Mouse (Mus musculus): Measurements from ENCODE around the gene Slc25a3. TPM values are rescaled to one million over a fixed set of nuclear protein-coding genes. Genes with fewer than 3 reads are reported as not detected.

Slc25a3 gene
- polyA plus RNA-seq, 1 experiment: 257 TPM

DNA sequence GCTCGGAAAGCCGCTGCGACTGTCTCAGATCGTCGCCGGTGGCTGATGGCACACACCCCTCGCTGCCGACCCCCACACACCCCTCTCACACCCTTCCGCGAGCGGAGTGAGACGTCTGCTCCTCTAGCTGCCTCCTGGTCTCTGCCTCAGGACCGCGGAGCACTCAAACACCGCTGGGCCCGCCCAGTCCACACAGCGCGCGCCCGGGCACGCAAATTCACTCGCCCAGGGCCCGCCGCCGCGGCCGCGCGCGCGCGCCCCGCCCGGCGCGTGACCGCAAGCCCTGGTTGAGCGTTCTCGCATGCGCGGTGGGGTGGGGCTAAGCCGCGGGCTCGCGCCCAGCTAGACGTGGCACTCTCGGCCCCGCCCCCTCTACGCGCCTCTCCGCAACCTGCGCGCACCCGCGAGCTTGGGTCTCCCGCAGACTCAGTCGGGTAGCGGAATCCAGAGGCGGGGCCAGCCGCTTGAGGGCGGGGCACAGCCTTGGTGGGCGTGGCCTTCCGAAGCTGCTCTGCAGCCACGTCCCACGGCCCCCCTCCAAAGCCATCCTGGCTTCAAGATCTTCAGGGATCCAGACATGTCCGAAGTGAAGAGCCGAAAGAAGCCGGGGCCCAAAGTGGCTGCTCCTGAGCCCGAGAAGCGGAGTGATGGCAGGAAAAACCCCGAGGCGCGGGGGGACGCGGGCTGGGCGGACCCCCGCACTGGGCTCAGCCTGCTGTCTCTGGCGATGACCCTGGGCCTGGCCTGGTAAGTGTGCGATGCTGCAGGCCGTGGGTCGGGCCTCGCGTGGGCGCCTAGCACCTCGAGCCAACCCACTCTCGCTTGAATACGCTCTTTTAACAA is 41.1 kb downstream of the Slc25a3 start, which contains the start of the genes Apaf1 and Ikbip:
Gene Apaf1, minus strand, starts transcription at position 221 of the 843 bp plus-strand sequence.
Gene Ikbip, plus strand, starts transcription at position 391 of the 843 bp plus-strand sequence.
- Histone ChIP-seq H3K4me1 (replicated peaks; ENCODE audit: control insufficient read depth, insufficient read depth, low read length) (peaks cover 3% of the 10 kb centered on the region; the same call in 1 of the 2 replicates), H3K4me3 (ENCODE audit: control insufficient read depth, insufficient read depth, low read length) (peak within 1 kb of the TSS; percentile 87), H3K27me3 (ENCODE audit: control insufficient read depth, insufficient read depth, low read length) (no peaks in the 10 kb centered on the region), H3K36me3 (ENCODE audit: control insufficient read depth, insufficient read depth, low read length) (peaks cover 5% of the 10 kb centered on the region), H3K27ac (ENCODE audit: control insufficient read depth, insufficient read depth, low read length) (peak within 1 kb of the TSS; percentile 18; the same call in 1 of the 2 replicates)
- under 1% methylated on average over 87 of the region's 87 CpGs for WGBS
- peak; percentile 54; the same call in 1 of the 2 replicates for TF ChIP-seq POLR2A (IDR thresholded peaks at IDR 0.05; ENCODE audit: control insufficient read depth, extremely low read depth, insufficient read depth, low read length, poor library complexity)
- TF ChIP-seq CTCF (IDR thresholded peaks at IDR 0.05; ENCODE audit: borderline replicate concordance, control insufficient read depth, extremely low read depth, insufficient read depth, low read length, poor library complexity): peak; percentile 63; the same call in 1 of the 2 replicates
- peak; percentile 100 for DNase-seq

DNA sequence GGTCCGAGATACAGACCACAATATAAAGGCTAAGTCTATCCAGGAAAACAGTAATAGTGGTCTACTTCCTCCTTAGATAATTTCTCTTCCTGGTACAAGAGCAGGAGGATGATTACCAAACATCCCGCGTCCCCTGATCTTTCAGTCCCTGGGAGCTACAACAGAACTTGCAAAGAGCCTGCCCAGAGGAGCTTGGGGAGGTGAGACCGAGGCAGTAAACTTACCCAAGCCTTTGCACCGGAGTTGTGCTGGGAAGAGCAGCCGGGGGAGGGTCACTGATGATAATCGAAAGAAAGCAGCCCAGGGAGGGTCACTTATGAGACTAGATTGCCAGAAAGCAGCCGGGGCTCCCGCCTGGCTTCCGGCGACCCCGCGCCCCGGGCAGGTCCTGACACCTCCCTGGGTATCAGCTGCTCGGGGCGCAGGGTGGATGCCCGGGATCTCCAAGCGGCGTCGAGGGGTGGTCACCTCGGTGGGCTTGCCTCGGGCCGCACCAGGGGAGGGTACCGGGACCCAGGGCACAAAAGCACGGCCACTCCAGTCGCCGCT is 41.8 kb downstream of the Slc25a3 start:
- H3K27ac ChIP-seq (ENCODE audit: control insufficient read depth, insufficient read depth, low read length): peak overlapping the region; percentile 18; the same call in 1 of the 2 replicates
- no peak for TF ChIP-seq POLR2A (IDR thresholded peaks at IDR 0.05; ENCODE audit: control insufficient read depth, extremely low read depth, insufficient read depth, low read length, poor library complexity)
- peaks cover 12% of the 10 kb centered on the region for H3K36me3 ChIP-seq (ENCODE audit: control insufficient read depth, insufficient read depth, low read length)
- no peaks in the 10 kb centered on the region for H3K27me3 ChIP-seq (ENCODE audit: control insufficient read depth, insufficient read depth, low read length)
- H3K4me3 ChIP-seq (ENCODE audit: control insufficient read depth, insufficient read depth, low read length): peak overlapping the region; percentile 87
- WGBS: under 1% methylated on average over 27 of the region's 27 CpGs
- H3K4me1 ChIP-seq (replicated peaks; ENCODE audit: control insufficient read depth, insufficient read depth, low read length): peaks cover 3% of the 10 kb centered on the region; the same call in 1 of the 2 replicates
- no peak for DNase-seq

DNA sequence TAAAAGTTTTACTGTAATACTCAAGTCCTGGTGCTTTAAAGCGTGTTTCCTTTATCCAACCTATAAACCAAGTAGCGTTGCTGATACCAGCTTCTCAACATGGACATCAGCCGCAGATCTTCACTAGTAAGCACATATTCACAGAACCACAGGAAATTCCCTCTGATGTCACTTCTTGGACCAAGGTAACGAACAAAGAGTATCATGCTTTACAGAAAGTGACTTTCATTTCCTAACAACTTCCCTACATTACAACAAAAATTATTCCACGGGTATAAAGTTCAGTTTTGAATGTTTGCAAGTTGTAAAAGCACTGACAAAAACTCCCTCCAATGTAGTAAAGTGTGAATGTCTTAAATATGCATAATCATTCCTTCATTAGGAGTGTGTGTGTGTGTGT is 43.3 kb downstream of the Slc25a3 start:
- H3K27ac ChIP-seq (ENCODE audit: control insufficient read depth, insufficient read depth, low read length): no peak overlapping the region
- peaks cover 3% of the 10 kb centered on the region; the same call in 1 of the 2 replicates for H3K4me1 ChIP-seq (replicated peaks; ENCODE audit: control insufficient read depth, insufficient read depth, low read length)
- no peak overlapping the region for H3K4me3 ChIP-seq (ENCODE audit: control insufficient read depth, insufficient read depth, low read length)
- H3K36me3 ChIP-seq (ENCODE audit: control insufficient read depth, insufficient read depth, low read length): peaks cover 12% of the 10 kb centered on the region
- no peak for DNase-seq
- no peak for TF ChIP-seq CTCF (IDR thresholded peaks at IDR 0.05; ENCODE audit: borderline replicate concordance, control insufficient read depth, extremely low read depth, insufficient read depth, low read length, poor library complexity)
- TF ChIP-seq POLR2A (IDR thresholded peaks at IDR 0.05; ENCODE audit: control insufficient read depth, extremely low read depth, insufficient read depth, low read length, poor library complexity): no peak
- 43% methylated on average over 5 of the region's 5 CpGs for WGBS
- no peaks in the 10 kb centered on the region for H3K27me3 ChIP-seq (ENCODE audit: control insufficient read depth, insufficient read depth, low read length)

DNA sequence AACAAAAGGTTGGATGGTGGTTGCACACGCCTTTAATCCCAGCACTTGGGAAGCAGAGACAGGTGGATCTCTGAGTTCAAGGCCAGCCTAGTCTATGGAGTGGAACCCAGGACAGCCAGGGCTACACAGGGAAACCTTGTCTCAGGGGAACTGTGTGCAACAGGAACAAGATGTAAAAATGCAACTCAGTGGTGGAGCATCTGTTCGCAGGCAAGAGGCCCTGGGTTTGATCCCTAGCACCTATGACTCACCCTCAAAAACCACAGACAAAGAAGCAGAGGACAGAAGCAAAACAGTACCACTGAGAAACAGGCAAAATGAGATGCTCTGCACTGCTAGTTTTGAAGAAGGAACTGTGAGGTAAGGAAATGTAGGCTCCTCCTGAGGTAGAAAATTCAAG is 47.2 kb downstream of the Slc25a3 start:
- no peak for DNase-seq
- peaks cover 21% of the 10 kb centered on the region for H3K36me3 ChIP-seq (ENCODE audit: control insufficient read depth, insufficient read depth, low read length)
- 67% methylated on average over 2 of the region's 2 CpGs for WGBS
- no peak overlapping the region for H3K4me3 ChIP-seq (ENCODE audit: control insufficient read depth, insufficient read depth, low read length)
- H3K4me1 ChIP-seq (replicated peaks; ENCODE audit: control insufficient read depth, insufficient read depth, low read length): no peaks in the 10 kb centered on the region
- no peak overlapping the region for H3K27ac ChIP-seq (ENCODE audit: control insufficient read depth, insufficient read depth, low read length)
- TF ChIP-seq POLR2A (IDR thresholded peaks at IDR 0.05; ENCODE audit: control insufficient read depth, extremely low read depth, insufficient read depth, low read length, poor library complexity): no peak
- TF ChIP-seq CTCF (IDR thresholded peaks at IDR 0.05; ENCODE audit: borderline replicate concordance, control insufficient read depth, extremely low read depth, insufficient read depth, low read length, poor library complexity): no peak
- H3K27me3 ChIP-seq (ENCODE audit: control insufficient read depth, insufficient read depth, low read length): no peaks in the 10 kb centered on the region

DNA sequence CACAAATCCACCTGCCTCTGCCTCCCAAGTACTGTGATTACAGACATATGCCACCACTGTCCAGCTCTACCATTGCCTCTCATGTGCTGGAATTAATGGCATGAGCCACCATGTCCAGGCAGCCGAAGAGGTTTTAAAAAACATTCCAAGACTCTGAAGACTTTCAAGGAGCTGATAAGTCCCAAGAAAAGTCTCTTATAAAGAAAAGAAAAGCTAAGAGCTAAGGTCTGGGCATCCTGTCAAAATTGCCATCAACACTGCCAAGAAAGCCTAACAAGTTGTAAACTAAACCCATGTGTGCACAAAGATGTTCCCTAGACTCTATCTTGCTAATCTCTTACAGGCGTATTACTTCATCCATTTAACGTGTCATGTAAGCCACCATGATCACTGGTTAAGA is 50.5 kb downstream of the Slc25a3 start:
- Histone ChIP-seq H3K4me3 (ENCODE audit: control insufficient read depth, insufficient read depth, low read length) (no peak overlapping the region), H3K4me1 (replicated peaks; ENCODE audit: control insufficient read depth, insufficient read depth, low read length) (no peaks in the 10 kb centered on the region), H3K27me3 (ENCODE audit: control insufficient read depth, insufficient read depth, low read length) (no peaks in the 10 kb centered on the region), H3K27ac (ENCODE audit: control insufficient read depth, insufficient read depth, low read length) (no peak overlapping the region), H3K36me3 (ENCODE audit: control insufficient read depth, insufficient read depth, low read length) (peaks cover 18% of the 10 kb centered on the region)
- TF ChIP-seq CTCF (IDR thresholded peaks at IDR 0.05; ENCODE audit: borderline replicate concordance, control insufficient read depth, extremely low read depth, insufficient read depth, low read length, poor library complexity) (no peak), POLR2A (IDR thresholded peaks at IDR 0.05; ENCODE audit: control insufficient read depth, extremely low read depth, insufficient read depth, low read length, poor library complexity) (no peak)
- WGBS: 97% methylated on average over 3 of the region's 3 CpGs
- DNase-seq: no peak

DNA sequence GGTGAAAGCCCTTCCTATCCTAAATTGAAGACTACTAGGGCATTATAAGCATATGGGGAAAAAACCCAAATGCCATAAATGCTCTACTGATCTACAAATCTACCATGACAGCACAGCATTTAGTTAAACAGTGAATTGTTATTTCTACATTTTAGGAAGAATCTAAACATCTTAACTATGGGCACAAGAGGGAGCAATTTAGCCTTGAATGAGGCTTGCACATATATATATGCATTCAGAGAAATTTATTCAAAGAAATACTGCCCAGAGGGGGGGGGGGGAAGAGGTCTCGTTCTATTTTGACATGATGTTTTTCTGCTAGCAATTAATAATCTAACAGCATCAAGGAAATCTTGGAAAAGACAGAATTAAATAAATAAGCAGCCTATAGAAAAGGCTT is 52.1 kb downstream of the Slc25a3 start:
- Histone ChIP-seq H3K36me3 (ENCODE audit: control insufficient read depth, insufficient read depth, low read length) (peaks cover 18% of the 10 kb centered on the region), H3K4me1 (replicated peaks; ENCODE audit: control insufficient read depth, insufficient read depth, low read length) (no peaks in the 10 kb centered on the region), H3K4me3 (ENCODE audit: control insufficient read depth, insufficient read depth, low read length) (no peak overlapping the region), H3K27ac (ENCODE audit: control insufficient read depth, insufficient read depth, low read length) (no peak overlapping the region), H3K27me3 (ENCODE audit: control insufficient read depth, insufficient read depth, low read length) (no peaks in the 10 kb centered on the region)
- DNase-seq: no peak
- WGBS: 52% methylated on average over 1 of the region's 1 CpGs
- no peak for TF ChIP-seq CTCF (IDR thresholded peaks at IDR 0.05; ENCODE audit: borderline replicate concordance, control insufficient read depth, extremely low read depth, insufficient read depth, low read length, poor library complexity)
- no peak for TF ChIP-seq POLR2A (IDR thresholded peaks at IDR 0.05; ENCODE audit: control insufficient read depth, extremely low read depth, insufficient read depth, low read length, poor library complexity)

Other genes with a start within 250 kb of the Slc25a3 start
- 18.1 and 20.9 TPM in 2 replicates for gene Apaf1, start 41.3 kb downstream of the Slc25a3 start, polyA plus RNA-seq (2012; rRNA removed)
- gene Ikbip, start 41.1 kb downstream of the Slc25a3 start, polyA plus RNA-seq (2012; rRNA removed): 0.93 and 0.94 TPM in 2 replicates
- gene Tmpo, start 57.3 kb upstream of the Slc25a3 start, polyA plus RNA-seq (2012; rRNA removed): 146 and 233 TPM in 2 replicates

Measured in thymus, adult 2 months (tissue).